Mouse (Mus musculus) kidney, postnatal 36 days (tissue): Measurements from ENCODE around the gene Asic1.

Experiments
- DNase-seq, 2 experiments: peaks; one replicate each; pipeline ENCODE4 v3.0.0; 2021 to 2022; ENCODE audit warnings: mixed read lengths in 2 of 2

Gene Asic1

DNA sequence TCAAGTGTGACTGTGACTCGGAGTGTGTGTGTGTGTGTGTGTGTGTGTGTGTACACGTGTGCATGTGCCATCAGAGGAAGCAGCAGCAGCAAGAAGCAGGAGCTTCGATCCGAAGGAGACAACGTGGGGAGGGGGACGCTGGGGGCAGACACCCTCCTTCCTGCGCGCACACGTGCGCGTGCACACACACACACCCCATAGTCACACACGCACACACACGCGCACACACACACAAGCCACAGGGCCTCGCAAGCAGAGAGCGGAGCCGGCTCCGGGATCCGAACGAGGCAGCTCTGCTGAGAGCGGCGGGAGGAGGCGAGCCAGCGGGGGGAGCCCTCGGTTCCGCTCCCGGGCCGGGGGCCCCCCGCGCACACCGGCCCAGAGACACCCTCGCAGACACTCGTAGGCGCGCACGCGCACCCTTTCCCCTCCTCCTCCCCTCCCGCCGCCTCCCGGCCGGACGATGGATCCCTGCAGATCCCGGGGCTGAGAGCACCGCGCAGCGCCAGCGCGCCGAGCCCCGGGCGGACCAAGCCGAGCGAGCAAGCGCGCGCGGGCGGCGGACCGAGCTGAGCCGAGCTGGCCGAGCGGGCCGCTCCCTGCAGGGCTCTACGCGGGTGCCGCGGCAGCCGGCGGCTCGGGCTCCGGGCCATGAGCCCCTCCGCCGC is at the start of gene Asic1:
Asic1 (plus strand) TSS at position 215 of the 668 bp plus-strand sequence.
- DNase-seq = peak; percentile 53 to 79

DNA sequence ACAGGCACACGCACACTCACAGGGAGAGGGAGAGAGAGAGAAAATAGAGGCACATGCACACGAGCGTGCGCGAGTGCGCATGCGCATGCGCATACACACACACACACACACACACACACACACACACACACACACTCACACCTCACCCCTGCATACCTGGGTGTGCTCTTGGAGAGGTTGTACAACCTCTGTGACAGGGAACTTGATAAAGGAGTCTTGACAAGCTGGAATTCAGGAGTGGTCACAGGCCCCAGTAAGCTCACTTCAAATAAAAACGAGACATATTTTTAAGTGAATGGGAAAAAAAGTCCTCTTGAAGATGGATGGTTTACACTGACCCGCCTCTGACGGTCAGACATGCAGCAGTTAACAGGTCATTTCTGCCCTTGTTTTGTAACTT is 48.1 kb upstream of the Asic1 start:
- DNase-seq = no peak

DNA sequence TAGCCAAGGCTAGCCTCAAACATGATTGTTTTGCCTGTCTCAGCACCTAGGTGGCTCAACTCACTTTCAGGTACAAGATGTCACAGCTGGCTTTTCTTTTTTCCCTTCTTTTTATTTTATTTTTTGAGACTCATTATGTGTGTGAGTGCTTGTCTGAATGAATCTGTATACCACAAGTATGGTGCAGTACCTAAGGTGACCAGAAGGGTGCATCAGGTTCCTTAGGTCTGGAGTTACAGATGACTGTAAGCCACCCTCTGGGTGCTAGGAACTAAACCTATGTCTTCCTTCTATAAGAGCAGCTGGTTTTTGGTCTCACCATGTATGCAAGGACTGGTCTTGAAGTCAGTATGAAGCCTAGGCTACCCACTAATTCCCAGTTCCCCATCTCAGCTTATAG is 38.5 kb upstream of the Asic1 start:
- peak in 1 of 2 experiments; percentile 25 for DNase-seq

DNA sequence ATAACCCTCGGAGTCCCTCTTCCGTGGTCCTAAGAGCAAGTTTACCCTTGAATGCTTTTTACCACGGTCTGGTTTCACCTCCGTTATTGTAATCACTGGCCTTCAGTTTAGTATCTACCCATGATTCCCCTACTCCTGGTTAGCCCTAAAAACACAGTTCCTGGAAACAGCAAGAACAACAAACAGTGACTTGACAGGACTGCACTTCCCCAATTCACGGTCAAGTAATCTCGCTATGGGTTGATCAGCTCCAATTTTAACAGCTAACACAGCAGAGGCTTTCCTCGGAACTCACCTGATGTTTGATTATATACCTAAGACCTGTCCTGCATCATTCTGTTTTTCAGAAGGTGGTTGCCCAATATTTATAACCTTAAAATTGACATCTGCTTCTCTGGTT is 35.5 kb upstream of the Asic1 start:
- no peak for DNase-seq

DNA sequence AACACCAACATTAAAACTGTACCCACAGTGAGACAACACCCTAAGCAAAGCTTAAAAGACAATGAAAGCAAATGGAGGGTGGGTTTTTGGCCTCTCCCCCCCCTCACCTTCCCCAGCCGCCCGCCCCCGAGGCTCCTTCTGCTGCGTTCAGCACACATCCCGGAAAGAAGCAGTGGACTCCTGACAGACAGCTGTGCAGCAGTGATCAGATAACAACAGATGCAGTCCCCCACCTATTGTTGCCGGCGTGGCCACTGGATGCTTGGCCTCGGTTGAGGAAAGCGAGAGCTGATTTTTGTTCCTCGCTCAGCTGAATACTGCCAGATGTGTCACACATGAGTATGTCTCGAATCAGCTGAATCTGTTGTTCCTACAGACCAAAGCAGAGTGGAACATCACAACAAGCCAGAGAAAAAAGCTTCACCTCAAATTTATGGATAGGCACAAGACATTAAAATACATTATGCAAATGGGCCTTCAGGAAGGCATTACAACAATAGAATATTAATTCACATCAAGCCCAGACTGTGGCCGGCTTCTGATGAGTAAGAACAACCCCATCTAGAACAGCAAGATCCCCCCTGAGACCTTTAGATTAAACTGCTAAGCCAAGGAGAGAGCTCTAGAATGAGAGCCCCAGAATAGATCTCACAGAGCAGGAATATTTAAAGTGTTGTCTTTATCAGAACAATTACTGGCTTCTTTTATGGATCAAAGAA is 32.6 kb upstream of the Asic1 start:
- DNase-seq = no peak

DNA sequence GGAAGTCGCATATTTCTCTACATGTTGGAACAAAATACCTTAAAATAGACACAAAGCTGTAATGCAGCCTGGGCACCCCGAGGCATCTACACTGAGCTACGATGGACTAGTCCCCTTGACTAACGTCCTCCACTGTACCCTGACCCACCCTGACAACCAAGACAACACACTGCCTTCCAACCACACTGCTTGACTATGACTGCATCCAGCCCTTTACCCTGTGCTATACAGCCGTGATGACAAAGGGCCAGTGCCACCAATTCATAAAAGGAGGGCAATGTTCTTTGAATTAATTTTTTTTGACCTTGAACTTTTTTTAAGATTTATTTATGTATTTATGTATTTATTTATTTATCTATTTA is 32.1 kb upstream of the Asic1 start:
- DNase-seq = no peak

DNA sequence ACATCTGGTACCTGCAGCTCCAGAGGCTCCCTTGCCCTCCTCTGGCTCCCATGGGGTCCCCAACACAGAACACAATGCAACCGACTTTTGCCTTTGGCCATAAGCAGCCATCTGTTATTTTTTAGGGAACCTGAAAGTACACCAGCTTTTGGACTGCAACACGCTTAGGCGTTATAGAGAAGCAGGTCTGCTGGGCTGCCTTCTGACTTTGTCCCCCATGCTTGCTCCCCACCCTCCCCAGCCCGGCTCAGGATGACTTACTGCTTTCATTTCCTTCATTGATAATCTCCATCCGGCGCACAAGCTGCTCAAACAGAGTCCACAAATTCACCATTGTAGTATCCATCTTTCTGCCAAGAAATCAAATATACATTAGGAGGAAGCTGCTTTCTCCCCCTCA is 27.5 kb upstream of the Asic1 start:
- DNase-seq = no peak

DNA sequence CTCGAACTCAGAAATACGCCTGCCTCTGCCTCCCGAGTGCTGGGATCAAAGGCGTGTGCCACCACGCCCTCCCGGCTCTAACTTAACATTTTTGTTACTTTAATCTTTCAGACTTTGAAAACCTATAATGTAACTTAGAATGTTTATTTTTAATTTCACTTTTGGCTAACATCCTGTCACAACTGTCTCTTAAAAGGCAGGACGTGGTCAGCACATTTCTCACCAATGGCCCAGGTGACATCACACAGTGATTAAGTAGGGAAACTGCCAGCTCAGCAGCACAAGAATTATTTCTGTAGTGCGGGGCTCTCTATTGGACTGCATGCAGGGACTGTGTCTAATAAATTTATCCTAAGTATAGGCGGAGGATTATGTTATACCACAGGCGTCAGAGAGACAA is 26.3 kb upstream of the Asic1 start:
- no peak for DNase-seq

DNA sequence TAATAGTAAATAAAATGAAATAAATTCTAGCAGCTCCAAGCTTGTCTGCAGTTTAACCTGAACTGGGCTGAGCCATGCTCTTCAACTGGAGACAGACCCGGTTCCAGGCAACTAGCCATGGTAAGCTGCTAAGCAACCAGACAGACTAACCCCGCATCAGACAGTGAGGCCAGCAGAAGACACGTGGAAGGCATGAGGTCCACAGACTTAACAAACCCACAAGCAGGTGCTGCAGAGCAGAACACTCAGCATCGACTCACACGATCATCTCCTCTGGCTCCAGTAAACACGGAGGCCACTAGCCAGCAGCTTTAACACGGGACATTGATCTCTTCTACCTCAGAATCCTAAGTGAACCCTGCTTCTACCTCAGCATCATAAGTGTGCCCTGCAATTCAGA is 25.4 kb upstream of the Asic1 start:
- DNase-seq = peak in 1 of 2 experiments; percentile 10

DNA sequence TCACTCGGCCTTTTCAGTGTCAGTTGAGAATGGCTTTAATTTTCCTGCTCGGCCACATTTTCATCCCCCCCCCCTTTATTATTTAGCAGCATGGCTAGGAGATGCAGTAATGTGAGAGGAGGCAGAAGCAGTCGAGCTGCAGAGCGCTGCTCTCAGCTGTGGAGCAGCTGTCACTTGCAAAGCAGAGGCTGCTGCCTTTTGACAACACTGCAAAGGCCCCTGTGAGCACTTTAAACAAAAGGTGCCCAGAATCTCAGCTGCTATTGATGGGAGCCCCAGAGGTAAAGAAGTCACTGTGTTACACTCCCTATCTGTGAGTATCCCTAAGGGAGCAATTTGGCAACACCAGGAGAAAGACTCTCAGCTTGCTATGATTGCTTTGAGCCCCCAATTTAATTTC is 21.8 kb upstream of the Asic1 start:
- DNase-seq = no peak

DNA sequence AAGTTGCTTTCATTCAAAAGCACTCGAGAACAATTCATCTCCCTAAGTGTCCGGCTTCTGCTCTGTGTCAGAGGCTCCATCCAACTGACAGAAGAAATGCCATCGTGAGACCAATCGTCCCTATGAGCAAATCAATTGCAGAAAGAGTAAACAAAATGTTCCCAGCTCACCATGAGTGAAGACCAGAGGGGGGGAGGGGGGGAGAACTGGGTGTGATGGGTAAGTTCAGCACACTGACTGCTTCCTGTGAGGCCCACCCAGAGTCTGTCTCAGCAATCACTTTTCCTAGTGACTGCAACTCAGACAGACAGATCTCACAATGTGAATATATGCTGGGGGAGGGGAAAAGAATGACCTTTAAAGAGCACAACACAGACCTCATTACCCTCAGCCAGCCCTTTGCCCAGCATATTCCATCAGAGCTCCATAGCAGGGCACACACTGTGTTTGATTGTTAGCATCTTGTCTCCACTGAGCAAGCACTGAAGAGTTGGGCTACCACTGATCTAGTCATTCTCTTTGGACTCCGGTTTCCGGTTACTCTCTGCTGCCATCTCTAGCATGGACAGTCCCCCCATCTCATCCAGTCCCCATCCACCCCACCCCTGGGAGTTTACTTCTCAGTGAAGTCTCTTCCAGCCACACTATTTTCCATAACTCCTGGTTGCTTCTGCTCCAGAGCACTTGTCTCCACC is 21.0 kb upstream of the Asic1 start:
- no peak for DNase-seq

DNA sequence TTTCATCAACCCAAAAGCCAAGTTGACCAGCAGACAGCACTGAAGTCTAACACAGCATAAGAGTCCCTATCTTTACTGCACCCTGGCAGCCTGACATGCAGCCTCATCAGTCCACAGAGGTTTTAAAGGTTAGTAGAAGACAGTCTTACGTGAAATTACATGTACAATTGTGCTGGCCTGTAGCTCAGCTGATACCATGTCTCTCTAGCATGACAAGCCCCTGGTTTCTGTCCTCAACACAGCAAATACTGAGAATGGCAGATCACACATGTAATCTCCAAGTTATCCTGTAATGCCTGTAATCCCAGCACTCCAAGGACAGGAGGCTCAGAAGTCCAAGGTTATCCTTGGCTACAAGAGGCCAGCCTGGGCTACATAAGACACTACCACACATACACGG is 19.9 kb upstream of the Asic1 start:
- DNase-seq = no peak

DNA sequence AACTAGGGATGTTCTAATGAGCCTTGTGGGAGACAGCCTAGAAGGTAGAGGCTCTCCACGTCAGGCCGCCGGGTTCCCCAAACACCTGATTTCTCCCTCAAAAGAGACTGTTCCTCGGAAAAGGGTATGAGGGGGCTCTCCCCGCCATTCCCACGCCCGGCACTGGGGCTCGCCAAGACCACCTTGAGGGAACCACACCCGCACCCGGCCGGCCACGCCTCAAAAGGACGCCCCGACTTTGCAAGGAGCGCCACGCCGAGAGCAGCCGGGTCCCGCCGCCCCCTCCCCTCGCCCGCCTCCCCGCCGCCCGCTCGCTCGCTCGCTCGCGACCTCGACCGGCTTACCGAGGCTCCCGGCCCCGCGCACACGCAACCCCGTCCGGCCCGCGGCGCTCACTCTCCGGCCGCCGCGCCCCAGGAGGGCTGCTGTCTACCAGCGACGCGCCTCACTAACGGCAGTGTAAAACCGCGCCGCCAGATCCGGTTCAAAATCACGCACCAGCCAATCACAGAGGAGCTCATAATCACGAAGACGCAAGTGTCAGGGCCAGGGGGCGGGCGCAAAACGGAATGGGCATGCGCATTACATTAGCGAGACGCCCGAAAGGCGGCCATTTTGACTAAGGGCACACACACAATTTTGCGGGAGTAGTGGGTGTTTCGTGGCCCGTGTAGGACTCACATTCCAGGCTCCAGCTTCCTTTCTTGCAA is 18.9 kb upstream of the Asic1 start, which contains the start of gene Racgap1:
Racgap1 (minus strand) TSS at position 494 of the 710 bp plus-strand sequence.
- DNase-seq = peak; percentile 98 to 99

DNA sequence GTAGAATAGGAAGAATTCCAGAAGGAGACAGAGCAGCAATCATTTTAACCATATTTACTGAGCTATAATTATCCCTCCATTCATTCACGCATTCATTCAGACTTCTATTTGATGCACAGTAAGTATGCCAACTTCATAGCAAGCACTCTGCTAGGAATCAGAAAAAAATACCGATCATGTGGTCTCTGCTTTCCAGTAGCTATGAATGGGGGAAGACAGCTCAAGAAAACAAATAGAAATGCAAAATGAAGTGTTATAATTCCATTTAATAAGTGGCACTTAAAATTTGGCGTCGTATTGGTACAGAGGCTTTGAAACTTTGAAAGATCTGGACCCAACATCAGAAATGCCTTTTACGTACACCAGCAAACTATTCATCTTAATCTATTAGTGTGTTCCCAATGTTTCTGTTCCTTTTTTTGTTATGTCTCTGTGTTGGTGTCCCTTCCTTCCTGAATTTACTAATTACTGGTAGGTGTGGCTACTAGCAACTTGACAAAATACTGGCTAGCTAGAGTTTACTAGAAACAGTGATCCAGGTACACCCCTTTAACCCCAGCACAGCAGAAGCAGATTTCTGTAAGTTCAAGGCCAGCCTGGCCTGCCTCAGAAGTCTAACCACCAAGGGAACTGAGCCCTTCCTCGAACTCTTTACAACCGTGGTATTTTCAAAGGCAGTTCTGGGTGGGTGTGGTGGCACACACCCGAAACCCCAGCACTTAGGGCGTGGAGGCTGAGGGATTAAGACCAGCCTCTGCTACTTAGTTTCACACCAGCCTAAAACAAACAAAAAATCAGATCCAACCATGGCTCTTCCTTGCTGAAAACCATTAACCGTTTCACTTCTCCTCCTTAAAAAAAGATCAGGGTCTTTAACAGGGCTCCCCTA is 17.9 kb upstream of the Asic1 start:
- DNase-seq = no peak

DNA sequence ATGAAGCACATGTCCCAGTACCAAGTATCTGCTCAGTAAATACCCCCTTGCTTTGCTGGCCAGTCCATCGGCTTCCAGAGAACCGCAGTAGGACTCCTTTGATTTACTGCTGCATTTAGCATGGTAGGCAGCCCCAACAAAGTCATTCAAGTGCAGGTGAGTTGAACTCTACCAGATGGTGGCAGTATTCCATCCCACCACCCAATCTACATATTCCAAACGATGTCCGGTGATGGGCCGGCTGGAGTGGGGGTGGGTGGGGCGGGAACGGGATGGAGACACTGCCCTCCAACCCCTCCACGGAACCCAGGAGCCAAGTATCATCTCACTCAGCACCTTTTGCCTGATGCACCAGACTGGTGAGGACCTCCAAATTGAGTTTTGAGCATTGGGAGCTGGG is 16.9 kb upstream of the Asic1 start:
- peak in 1 of 2 experiments; percentile 31 for DNase-seq

DNA sequence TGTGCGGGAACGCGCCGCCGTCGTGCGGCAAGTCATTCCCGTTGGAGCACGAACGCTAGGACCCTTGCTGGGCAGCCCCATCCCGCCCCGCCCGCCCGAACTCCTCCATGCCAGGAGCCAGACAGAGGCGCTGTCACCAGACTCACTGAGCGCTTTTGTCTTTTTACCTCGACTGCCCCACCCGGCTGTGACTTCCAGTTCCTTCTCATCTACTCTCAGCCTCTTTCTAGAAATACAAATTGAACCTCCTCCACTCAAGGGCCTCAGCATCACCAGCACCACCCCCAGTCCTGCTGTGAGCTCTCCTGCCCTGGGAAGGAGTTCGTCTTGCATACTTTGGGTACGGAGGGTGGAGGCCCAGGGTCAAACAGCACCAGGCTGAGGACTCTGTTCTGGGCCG is 16.3 kb upstream of the Asic1 start:
- no peak for DNase-seq

DNA sequence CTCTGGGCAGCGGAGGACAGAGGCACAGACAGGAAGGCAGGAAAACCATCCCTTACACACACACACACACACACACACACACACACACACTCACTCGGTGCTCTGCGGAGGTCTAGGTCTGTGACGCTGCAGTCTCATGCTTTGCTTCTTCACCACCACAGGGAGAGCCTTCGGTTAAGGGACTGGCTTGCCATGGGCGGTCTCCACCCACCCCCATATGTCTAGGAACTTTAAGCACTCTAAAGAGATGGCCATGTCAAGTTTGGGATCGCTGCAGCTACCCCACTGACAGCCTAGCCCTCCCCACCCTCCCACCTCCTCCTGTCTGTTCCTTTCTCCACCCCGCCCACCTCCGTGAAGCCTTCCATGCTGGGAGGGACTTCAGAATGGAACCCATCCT is 14.2 kb upstream of the Asic1 start:
- no peak for DNase-seq

DNA sequence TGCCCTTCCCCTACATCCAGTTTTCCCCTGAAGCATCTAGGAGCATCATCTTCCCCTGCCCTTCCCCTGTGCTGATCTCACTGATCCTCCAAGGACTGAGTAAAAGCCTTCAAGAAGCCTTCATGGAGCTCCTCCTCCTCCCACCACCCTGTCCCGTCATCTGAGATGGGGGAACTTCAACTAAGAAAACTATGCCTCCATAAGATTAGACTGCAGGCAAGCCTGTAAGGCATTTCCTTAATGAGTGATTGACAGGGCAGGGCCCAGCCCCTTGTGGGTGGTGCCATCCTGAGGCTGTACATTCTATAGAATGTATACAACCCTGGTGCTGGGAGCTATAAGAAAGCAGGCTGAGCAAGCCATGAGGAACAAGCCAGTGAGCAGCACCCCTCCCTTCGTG is 11.7 kb upstream of the Asic1 start:
- DNase-seq = no peak

DNA sequence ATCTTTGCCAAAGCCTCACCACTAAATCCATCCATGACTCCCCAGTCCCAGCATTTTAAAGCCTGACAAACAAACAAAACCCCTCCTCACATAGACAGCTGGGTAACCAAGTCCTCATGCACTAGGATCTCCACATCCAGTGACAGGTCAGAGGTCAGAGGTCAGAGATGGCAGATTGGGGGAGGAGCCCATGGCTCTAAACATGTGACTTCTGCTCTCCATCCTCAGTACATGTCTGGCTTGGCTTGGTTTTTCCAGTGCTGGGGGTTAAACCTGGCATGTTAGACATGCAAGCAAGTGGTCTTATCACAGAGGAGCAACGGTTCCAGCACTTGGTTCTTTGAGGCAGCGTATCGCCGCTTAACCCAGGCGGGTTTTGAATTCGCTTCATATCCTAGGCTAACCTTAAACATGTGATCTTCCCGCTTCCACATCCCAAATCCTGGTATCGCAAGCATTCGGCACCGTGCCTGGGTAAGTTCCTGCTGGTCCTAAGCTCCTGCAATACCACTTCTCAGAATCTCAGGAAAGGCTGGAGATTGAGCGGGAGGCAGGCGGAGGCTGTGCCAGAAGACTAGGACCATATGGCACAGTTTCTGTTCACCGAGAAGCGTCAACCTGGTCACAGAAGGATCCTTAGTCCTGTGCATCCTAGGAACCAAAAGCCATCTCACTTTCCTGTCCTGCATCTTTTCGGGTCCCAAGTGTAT is 8.9 kb upstream of the Asic1 start:
- no peak for DNase-seq

DNA sequence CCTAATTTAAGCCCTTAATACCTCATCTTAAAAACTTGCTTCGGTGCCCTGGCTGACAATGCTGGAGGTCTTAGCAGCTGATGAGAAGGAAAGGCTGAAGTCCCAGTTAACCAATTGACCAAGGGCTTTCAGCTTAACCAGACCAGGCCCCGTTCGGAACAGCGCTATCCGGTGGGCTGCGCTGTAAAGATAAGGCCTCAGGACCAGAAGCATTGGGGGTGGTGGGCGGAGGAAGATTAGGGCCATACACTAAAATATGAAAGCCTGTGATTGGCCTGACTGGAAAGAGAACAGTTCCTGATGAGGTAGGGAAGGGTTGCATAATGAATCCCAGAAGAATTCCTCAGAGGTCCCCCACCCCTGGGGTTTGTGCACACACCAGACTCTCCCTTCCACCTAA is 7.8 kb upstream of the Asic1 start:
- no peak for DNase-seq

DNA sequence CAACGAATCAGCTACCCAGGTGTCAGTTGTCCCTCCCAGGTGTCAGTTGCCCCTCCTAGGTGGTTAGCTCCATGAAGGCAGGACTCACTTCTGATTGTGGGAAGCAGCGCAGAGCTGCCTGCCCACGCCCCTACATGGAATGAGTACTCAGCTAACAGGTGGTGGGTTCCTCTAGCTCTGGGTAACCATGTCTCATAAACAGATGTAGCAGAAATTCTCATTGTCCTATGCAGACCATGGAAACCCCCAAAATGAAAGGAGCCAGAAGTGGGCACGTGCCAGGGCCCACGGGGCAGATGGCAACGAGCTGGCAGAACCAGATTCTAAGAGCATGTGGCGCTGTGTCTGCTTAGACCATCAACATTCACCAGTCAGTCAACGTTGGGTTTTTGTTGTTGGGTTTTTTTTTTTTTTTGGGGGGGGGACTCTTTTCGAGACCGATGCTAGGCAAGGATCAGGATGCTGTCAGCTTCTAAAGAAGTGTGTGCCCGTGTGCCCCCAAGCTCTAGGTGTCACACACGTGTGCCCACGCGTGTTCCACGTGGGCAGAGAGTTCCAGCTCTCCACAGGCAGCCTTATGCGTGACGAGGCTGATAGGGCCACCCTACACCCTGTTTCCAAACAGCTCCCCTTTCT is 6.1 kb upstream of the Asic1 start:
- no peak for DNase-seq
